Mouse (Mus musculus) CH12F3 (cell line): ENCODE data around the gene Mlph.

Experiments
- in situ Hi-C: fragments of 300-500 bp; cut with MboI; formaldehyde crosslinking; loops from 2 replicates; pipeline ENCODE4 v1.14.3; 2020; ENCODE audit warnings: low sequenced_read_pairs

The Mlph gene

DNA sequence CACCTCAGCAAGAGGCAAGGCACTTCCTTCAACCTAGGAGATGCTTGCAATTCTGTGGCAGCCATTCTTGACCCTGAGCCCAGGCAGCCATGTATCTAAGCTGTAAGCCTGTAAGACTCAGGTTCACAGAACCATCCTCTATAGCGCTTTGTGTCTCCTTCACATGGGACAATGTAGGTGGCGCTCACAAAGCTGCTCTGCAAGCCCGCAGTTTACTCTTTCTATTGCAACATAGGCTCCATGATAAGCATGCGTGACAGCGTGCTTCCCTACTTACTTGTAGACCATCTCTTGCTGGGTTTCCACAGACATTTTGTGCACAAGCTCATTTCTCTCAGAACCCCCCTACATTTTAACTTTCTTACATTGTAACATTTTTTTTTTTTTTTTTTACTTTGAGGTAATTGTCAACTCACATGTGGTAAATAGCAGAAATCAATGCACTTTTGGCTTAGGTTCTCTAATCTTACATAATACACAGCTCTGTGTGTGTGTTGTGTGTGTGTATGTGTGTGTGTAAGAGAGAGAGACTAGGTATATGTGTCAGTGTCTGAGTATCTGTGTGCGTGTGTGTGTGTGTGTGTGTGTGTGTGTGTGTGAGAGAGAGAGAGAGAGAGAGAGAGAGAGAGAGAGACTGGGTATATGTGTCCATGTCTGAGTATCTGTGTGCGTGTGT is 10.0 kb upstream of the Mlph start:
- in situ Hi-C loops: loop anchor here (10.0 kb wide), 1 partner anchor 50 kb away; the partner anchor contains the start of gene Prlh

GRCm38 (mm10) chr1:90906357-90906756 is 8.5 kb upstream of the Mlph start:
- in situ Hi-C loops: loop anchor here (10.0 kb wide), 1 partner anchor 48 kb away; the partner anchor contains the start of gene Prlh

DNA sequence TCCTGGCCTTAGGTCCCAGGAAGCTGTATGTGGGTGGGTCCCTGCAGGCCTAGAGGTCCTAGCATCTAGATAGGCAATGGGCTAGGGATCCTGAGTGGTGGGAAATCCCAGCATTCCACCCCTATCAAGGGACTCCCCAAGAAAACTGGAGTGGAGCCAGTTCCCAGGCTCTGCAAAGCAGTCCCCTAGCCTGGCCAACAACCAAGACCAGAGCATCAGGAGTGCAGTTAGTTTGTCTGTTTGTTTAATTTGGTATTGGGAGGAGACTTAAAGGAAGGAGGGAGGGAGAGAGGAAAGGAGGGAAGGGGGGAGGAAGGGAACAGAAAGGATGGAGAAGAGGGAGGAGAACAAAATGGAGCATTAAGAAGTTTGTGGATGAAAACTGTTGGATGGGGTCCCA is 5.7 kb upstream of the Mlph start:
- in situ Hi-C loops: loop anchor here (10.0 kb wide), 1 partner anchor 46 kb away; the partner anchor contains the start of gene Prlh

DNA sequence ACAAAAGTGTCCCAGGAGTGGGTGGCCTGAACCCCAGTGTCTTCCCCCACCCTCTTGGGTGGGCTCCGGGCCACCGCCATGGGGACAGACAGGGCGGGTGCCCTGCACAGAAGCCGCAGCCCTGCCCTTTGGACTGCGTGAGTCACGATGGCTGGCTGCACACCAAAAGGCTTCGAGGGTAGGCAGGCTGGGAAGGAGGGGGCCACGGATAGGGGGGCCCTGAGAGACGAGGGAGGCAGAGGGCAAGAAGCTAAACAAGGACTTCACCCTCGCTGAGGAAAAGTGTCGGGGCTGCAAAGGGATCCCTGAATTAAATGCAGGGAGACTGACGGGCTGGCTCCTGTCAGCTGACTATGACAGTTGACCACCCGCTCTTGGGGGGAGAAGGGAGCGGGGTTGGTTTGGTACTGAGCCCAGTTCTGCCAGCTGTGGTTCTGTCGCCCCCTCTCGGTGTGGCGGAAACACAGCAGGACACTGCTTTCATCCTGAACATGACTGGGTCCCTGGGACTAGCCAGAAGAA is 5.2 kb upstream of the Mlph start:
- in situ Hi-C loops: loop anchor here (10.0 kb wide), 1 partner anchor 45 kb away; the partner anchor contains the start of gene Prlh

DNA sequence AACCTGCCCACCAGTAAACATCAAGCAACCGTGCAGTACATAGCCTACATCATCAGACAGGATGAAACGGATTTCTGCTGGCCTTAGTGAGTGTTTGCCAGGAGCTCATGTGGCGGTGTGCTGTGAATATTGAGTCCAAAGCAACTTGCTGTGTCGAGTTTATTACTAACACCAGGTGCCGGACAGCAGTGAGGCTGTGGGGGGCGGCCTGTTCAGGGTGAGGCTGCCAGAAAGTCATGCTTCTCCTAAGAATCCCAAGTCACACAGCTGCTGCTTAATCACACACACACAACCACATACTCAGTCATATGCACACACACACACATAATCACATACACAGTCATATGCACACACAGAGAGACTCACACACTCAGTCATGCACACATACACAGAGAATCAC is 1.7 kb upstream of the Mlph start:
- in situ Hi-C loops: no loop called here

DNA sequence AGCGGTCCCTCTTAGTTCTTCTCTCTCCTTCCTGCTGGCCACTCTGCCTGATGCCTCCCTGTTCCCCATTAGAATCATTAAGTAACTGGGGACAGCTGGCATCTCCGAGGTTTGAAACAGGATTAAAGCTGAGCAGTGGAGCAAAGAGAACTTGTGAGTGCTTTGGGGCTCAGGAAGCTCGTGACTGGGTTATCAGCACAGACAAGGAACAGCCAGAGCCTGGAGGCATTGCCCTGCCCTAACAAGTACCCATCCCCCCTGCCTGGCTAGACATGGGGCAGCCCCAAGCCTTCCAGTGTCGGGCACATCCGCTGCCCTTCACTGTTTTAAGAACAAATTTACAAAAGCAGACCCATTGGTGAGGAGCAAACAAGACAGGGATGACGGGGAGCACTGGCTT is 2.6 kb downstream of the Mlph start:
- in situ Hi-C loops: no loop called here

- in situ Hi-C loops: no loop called here
Measured at GRCm38 (mm10) chr1:90921687-90922086, 6.8 kb downstream of the Mlph start.

DNA sequence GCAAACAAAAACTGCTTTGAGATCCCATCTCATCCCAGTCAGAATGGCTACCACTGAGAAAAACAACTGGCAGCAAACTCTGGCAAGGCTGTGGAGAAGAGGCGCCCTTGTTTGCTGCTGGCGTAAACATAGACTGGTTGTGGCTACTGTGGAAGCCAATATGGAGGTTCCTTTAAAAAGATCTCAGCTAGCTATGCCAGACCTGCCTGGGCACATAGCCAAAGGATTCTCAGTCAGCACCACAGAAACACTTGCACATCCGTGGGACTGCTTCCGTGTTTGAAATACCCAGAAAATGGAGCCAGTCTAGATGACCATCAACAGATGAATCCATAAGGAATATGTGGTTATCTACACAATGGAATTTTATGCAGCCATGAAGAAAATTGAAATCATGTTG is 11.1 kb downstream of the Mlph start:
- in situ Hi-C loops: no loop called here

- in situ Hi-C loops: no loop called here
Measured at GRCm38 (mm10) chr1:90927308-90927707, 12.4 kb downstream of the Mlph start.

DNA sequence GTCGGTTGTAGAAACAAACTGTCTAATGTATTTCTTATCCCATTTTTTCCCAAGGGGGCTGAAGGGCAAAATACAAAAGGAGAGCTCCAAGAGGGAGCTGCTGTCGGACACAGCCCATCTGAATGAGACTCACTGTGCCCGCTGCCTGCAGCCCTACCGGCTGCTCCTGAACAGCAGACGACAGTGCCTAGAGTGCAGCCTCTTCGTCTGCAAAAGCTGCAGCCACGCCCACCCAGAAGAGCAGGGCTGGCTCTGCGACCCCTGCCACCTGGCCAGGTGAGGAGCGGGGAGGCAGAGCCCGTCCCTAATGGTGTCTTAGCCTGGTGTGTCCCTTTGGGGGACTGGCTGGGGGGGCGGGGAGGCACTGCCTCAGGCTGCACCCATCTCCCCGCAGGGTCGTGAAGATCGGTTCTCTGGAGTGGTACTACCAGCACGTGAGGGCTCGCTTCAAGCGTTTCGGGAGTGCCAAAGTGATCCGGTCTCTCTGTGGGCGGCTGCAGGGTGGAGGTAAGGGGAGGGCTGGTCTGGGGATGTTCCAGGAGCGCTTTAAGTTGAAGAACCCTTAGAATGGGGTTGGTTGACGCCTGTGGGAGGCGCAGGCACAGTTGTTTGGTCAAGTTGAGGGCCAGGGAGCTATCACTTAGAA is 13.2 kb downstream of the Mlph start:
- in situ Hi-C loops: no loop called here

DNA sequence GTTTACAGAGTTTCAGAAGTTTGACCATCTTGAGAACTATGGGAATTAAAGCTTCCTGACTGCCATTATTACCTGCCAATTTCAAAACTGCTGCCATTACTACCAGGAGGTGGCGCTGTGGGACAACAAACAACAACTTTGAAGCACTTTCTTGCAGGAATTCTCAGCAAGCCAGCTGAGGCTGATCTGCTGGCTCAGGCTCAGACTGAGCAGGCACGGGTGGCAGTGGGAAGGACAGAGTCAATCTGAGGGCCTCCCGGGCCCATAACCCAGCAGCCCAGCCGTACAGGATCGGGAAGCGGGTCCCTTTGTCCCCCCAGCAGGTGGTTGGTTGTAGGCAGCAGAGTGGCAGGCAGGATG is 13.7 kb downstream of the Mlph start:
- in situ Hi-C loops: no loop called here

GRCm38 (mm10) chr1:90933001-90933400 is 18.1 kb downstream of the Mlph start:
- in situ Hi-C loops: no loop called here

DNA sequence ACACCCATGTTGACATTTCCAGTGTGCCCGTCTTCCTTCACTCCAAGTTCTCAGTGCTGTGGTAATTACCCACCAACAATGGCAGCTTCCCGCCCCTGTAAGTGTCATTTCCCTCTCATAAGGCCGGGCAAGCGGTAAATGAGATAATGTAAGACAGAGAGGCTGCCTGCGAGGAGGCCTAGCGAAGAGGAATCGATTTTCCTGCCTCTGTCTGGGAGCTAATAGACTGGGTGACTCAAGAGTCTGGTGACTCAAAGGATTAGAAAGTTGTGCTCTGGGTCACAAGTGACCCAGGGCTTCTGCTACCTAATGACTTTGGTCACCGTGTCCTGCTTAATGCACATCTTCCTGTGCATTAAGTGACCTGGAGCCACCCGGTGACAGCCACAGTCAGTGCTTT is 22.1 kb downstream of the Mlph start:
- in situ Hi-C loops: no loop called here

GRCm38 (mm10) chr1:90939980-90940379 is 25.1 kb downstream of the Mlph start:
- in situ Hi-C loops: no loop called here

DNA sequence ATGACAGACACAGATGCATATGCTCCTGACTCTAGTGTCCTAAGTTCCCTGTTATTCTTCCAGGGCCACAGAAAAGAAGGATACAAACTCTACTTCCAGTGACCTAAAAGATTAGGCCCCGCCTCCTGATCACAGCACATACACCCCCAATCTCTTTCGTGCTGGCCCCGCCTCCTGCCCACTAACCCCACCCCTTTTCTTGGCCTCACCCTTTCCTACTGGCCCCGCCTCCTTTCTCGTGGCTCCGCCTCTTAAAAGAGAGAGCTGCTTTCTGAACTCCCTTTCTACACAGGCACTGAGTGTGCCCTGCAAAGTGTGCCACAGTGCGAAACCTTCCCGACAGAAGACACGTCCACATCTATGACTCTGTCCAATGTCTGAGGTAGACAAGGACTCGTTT is 30.3 kb downstream of the Mlph start:
- in situ Hi-C loops: no loop called here

GRCm38 (mm10) chr1:90947252-90947651 is 32.4 kb downstream of the Mlph start:
- in situ Hi-C loops: no loop called here

GRCm38 (mm10) chr1:90949309-90949708 is 34.4 kb downstream of the Mlph start:
- in situ Hi-C loops: no loop called here

GRCm38 (mm10) chr1:90951670-90952069 is 36.8 kb downstream of the Mlph start:
- in situ Hi-C loops: loop anchor here (10.0 kb wide), 2 partner anchors 47 to 297 kb away; no protein-coding TSS in a partner anchor

GRCm38 (mm10) chr1:90952808-90953207 is 37.9 kb downstream of the Mlph start, which contains the start of gene Prlh:
TSS of gene Prlh (plus strand) at chr1:90953108.
- in situ Hi-C loops: loop anchor here (10.0 kb wide), 2 partner anchors 48 to 298 kb away; no protein-coding TSS in a partner anchor

DNA sequence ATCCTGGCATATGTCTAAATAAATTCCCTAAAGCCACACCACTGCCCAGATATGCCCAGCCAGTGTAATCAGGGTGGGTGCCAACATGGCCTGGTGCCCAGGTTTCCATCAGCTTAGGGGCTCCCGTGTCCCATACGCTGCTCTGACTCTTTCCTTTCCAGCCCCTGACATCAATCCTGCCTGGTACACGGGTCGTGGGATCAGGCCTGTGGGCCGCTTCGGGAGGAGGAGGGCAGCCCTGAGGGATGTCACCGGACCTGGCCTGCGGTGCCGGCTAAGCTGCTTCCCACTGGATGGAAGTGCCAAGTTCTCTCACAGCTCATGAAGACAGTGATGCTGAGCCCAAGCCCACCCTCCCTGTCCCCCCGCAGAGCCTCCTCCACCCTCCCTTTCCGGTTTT is 38.8 kb downstream of the Mlph start:
- in situ Hi-C loops: loop anchor here (10.0 kb wide), 2 partner anchors 49 to 299 kb away; no protein-coding TSS in a partner anchor

DNA sequence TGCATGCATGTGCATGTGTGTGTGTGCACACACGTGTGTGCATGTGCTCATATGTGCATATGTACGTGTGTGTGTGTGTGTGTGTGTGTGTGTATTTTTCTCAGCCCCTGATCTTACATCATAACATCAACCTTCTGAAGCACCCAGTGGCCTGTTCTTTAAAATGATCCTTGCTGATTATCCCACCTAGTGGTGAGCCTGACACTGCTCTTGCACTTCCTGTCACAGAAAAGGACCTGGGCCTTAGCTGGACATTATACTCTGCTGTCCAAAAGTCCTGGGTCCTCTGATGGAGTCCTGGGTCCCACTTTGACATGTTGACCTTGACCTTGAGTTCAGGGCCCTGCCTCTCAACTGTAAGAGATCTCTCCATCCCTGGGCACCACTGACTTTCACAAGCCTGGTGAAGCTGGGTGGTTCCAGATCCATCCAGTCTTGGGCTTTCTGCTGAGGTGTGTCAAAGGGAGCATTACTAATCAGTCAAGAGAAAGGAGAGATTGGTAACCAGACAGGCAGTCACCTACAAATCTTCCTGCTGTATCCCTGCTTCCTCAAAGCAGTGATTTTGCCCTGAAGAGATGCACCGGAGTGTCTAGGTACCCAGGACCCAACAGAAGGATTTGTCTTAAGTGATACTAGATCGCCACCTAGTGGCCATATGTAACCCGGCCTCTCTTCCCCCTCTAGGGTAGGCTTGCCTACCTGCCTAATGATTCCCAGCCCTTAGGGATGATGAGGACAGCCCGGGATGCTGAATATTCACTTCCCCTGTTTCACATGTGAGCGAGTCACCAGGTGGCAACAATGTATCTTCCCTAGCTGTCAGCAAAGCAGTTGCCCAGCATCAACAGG is 41.6 kb downstream of the Mlph start:
- in situ Hi-C loops: loop anchor here (10.0 kb wide), 2 partner anchors 52 to 302 kb away; no protein-coding TSS in a partner anchor
